16 mouse cellular contexts compared by ENCODE assay signal in the genomic region with DNA sequence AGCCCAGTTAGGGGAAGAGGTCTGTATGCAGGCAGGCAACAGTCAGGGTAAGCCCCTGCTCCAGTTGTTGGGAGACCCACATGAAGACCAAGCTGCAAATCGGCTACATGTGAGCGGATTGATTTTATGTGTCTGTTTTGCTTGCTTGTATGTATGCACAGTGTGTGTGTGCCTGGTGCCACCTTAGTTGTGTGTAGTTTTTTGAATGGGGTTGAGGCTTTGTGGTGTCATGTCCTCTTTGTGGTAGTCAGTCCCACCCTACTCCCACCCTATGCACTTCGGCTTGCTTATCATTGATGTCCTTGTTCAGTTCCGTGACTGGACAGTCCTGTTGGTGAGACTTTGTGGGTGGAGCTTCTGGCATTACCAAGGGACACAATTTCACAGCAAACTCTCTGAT. TPM values are rescaled to one million over a fixed set of nuclear protein-coding genes. Genes with fewer than 3 reads are reported as not detected.
DNase-seq lines count a peak whose midpoint lies in the region; ATAC-seq and TF ChIP-seq lines count a peak whose summit lies in the region.
"Had no signal": no experiment of that assay in that cellular context is flagged by ENCODE, and none has a peak within 500 bp of the region (broad histone marks: within the 10 kb centered on the region; RNA-seq: fewer than 3 reads in every experiment).

No protein-coding gene starts in this region.

- no peaks in the 10 kb centered on the region for H3K27me3 ChIP-seq in forebrain, embryonic 15.5 days
- H3K27me3 ChIP-seq in forebrain, embryonic 10.5 days (ENCODE audit: poor library complexity, severe bottlenecking): no peaks in the 10 kb centered on the region
- H3K27me3 ChIP-seq in hindbrain, embryonic 16.5 days (replicated peaks; ENCODE audit: control insufficient read depth, insufficient read depth, low read length): no peaks in the 10 kb centered on the region
- no peaks in the 10 kb centered on the region for H3K27me3 ChIP-seq in neural tube, embryonic 14.5 days (ENCODE audit: control insufficient read depth, insufficient read depth, low read length)
- H3K27me3 ChIP-seq: limb, embryonic 15.5 days had no signal

- no peak overlapping the region for H3K4me2 ChIP-seq in forebrain, embryonic 15.5 days (replicated peaks)
- no peak overlapping the region for H3K4me2 ChIP-seq in hindbrain, embryonic 16.5 days (ENCODE audit: low read length)
- no peak overlapping the region for H3K4me2 ChIP-seq in neural tube, embryonic 14.5 days (ENCODE audit: low read depth, low read length)
- H3K4me2 ChIP-seq: limb, embryonic 15.5 days had no signal

- TF ChIP-seq CTCF in left cerebral cortex, adult 2 months (IDR thresholded peaks at IDR 0.05): no peak

- peaks cover 18% of the 10 kb centered on the region for H3K36me3 ChIP-seq in forebrain, embryonic 15.5 days
- H3K36me3 ChIP-seq in forebrain, embryonic 10.5 days (replicated peaks): peaks cover 31% of the 10 kb centered on the region
- peaks cover 10% of the 10 kb centered on the region for H3K36me3 ChIP-seq in hindbrain, embryonic 16.5 days (ENCODE audit: control insufficient read depth, insufficient read depth, low read length)
- peaks cover 11% of the 10 kb centered on the region for H3K36me3 ChIP-seq in neural tube, embryonic 14.5 days (ENCODE audit: control insufficient read depth, insufficient read depth, low read length)

- peak; percentile 27; the same call in 1 of the 2 replicates for ATAC-seq in forebrain, embryonic 15.5 days (replicated peaks)
- peak; percentile 21; the same call in 1 of the 2 replicates for ATAC-seq in hindbrain, embryonic 16.5 days
- peak; percentile 37 for ATAC-seq in neural tube, embryonic 14.5 days (ENCODE audit: low read depth)

- intact Hi-C loops in left cerebral cortex, adult 2 months (cut with DNase I): loop anchor here (5.0 kb wide), 1 partner anchor 46 kb away; no protein-coding TSS in a partner anchor
- intact Hi-C loops in left cerebral cortex, postnatal 25 days (cut with DNase I): loop anchor here (2.0 kb wide), 1 partner anchor 21 kb away; no protein-coding TSS in a partner anchor

- no peak overlapping the region for H3K4me3 ChIP-seq in forebrain, embryonic 15.5 days
- no peak overlapping the region for H3K4me3 ChIP-seq in forebrain, embryonic 10.5 days
- H3K4me3 ChIP-seq in left cerebral cortex, adult 2 months: no peak overlapping the region
- no peak overlapping the region for H3K4me3 ChIP-seq in hindbrain, embryonic 16.5 days (ENCODE audit: low read length)
- no peak overlapping the region for H3K4me3 ChIP-seq in neural tube, embryonic 14.5 days (ENCODE audit: low read depth, low read length)
- H3K4me3 ChIP-seq: erythroblast, embryonic 14.5 days; limb, embryonic 15.5 days had no signal

- 83% methylated on average over 4 of the region's 4 CpGs for WGBS in forebrain, embryonic 15.5 days
- 90% methylated on average over 4 of the region's 4 CpGs for WGBS in forebrain, embryonic 10.5 days
- WGBS in hindbrain, embryonic 16.5 days: 78% methylated on average over 4 of the region's 4 CpGs
- WGBS in neural tube, embryonic 14.5 days: 84% methylated on average over 4 of the region's 4 CpGs

- H3K9me3 ChIP-seq in forebrain, embryonic 15.5 days: no peaks in the 10 kb centered on the region
- H3K9me3 ChIP-seq in forebrain, embryonic 10.5 days: no peaks in the 10 kb centered on the region
- no peaks in the 10 kb centered on the region for H3K9me3 ChIP-seq in hindbrain, embryonic 16.5 days (ENCODE audit: control insufficient read depth, low read length)
- H3K9me3 ChIP-seq in neural tube, embryonic 14.5 days (ENCODE audit: control insufficient read depth, low read length): no peaks in the 10 kb centered on the region
- H3K9me3 ChIP-seq: limb, embryonic 15.5 days had no signal

- H3K9ac ChIP-seq in forebrain, embryonic 15.5 days (replicated peaks): no peak overlapping the region
- H3K9ac ChIP-seq in hindbrain, embryonic 16.5 days (ENCODE audit: low read depth, low read length): no peak overlapping the region
- no peak overlapping the region for H3K9ac ChIP-seq in neural tube, embryonic 14.5 days (replicated peaks; ENCODE audit: low read depth, low read length)
- H3K9ac ChIP-seq: limb, embryonic 15.5 days had no signal

- H3K4me1 ChIP-seq in forebrain, embryonic 15.5 days: no peaks in the 10 kb centered on the region
- peaks cover 7% of the 10 kb centered on the region; the same call in 1 of the 2 replicates for H3K4me1 ChIP-seq in forebrain, embryonic 10.5 days
- no peaks in the 10 kb centered on the region for H3K4me1 ChIP-seq in hindbrain, embryonic 16.5 days (ENCODE audit: control insufficient read depth, insufficient read depth, low read depth, low read length)
- no peaks in the 10 kb centered on the region for H3K4me1 ChIP-seq in neural tube, embryonic 14.5 days (ENCODE audit: control insufficient read depth, insufficient read depth, low read length)
- H3K4me1 ChIP-seq: limb, embryonic 15.5 days had no signal

- DNase-seq in forebrain, embryonic 10.5 days (ENCODE audit: extremely low spot score, low spot score): no peak
- no peak for DNase-seq in left cerebral cortex, adult 2 months (ENCODE audit: extremely low spot score in 1 of 2, low spot score in 2 of 2)
- DNase-seq in left cerebral cortex, postnatal 25 days (ENCODE audit: low spot score in 2 of 2): no peak
- DNase-seq in cerebellum, postnatal 25 days: no peak
- no peak for DNase-seq in embryo, embryonic 10.5 days (ENCODE audit: low spot score)
- DNase-seq: B cell, adult 2 months; cerebellum, postnatal 10 days; gastrocnemius, postnatal 25 days; kidney, adult 11 months; right cerebral cortex, postnatal 4 days had no signal

- no peak overlapping the region for H3K27ac ChIP-seq in forebrain, embryonic 15.5 days (replicated peaks)
- H3K27ac ChIP-seq in forebrain, embryonic 10.5 days: no peak overlapping the region
- H3K27ac ChIP-seq in left cerebral cortex, adult 2 months: peak overlapping the region; percentile 32; the same call in 1 of the 2 replicates
- no peak overlapping the region for H3K27ac ChIP-seq in hindbrain, embryonic 16.5 days (ENCODE audit: low read depth, low read length)
- no peak overlapping the region for H3K27ac ChIP-seq in neural tube, embryonic 14.5 days (ENCODE audit: low read depth, low read length)
- H3K27ac ChIP-seq: limb, embryonic 15.5 days; macrophage had no signal

RNA-seq across cellular contexts. Expression of a gene that starts 18.2 kb away (rescaled TPM):
- 2.6 and 2.9 TPM in 2 replicates for polyA plus RNA-seq in forebrain, embryonic 15.5 days (2015; fragmentation: Nextera tagmentation; extraction: Ambion mirVana)
- 2.2 and 2.5 TPM in 2 replicates for polyA plus RNA-seq in forebrain, embryonic 10.5 days (2016; fragmentation: Nextera tagmentation; extraction: Ambion mirVana)
- 10 to 100 TPM; 86.7 to 87.4 TPM for total RNA-seq in left cerebral cortex, adult 2 months (2021)
- total RNA-seq in left cerebral cortex, postnatal 25 days (2021): 10 to 100 TPM; 74.8 to 81.5 TPM
- polyA plus RNA-seq in hindbrain, embryonic 16.5 days (2015; fragmentation: Nextera tagmentation; extraction: Ambion mirVana): 3.0 TPM in 2 replicates
- 2.9 and 3.9 TPM in 2 replicates for polyA plus RNA-seq in neural tube, embryonic 14.5 days (2014; fragmentation: Nextera tagmentation; extraction: Ambion mirVana)

RNA-seq across cellular contexts. Expression of a gene that starts 29.1 kb away (rescaled TPM):
- 124 and 128 TPM in 2 replicates for polyA plus RNA-seq in forebrain, embryonic 15.5 days (2015; fragmentation: Nextera tagmentation; extraction: Ambion mirVana)
- polyA plus RNA-seq in forebrain, embryonic 10.5 days (2016; fragmentation: Nextera tagmentation; extraction: Ambion mirVana): 81.5 and 81.9 TPM in 2 replicates
- 100 to 1,000 TPM; 279 to 326 TPM for total RNA-seq in left cerebral cortex, adult 2 months (2021)
- total RNA-seq in left cerebral cortex, postnatal 25 days (2021): 100 to 1,000 TPM; 267 to 283 TPM
- 97.9 and 112 TPM in 2 replicates for polyA plus RNA-seq in hindbrain, embryonic 16.5 days (2015; fragmentation: Nextera tagmentation; extraction: Ambion mirVana)
- polyA plus RNA-seq in neural tube, embryonic 14.5 days (2014; fragmentation: Nextera tagmentation; extraction: Ambion mirVana): 84.9 and 113 TPM in 2 replicates
